Mouse (Mus musculus): Measurements from ENCODE around the gene Serpinb7. TPM values are rescaled to one million over a fixed set of nuclear protein-coding genes. Genes with fewer than 3 reads are reported as not detected.

Gene Serpinb7
- polyA plus RNA-seq, 1 experiment, result not detected

DNA sequence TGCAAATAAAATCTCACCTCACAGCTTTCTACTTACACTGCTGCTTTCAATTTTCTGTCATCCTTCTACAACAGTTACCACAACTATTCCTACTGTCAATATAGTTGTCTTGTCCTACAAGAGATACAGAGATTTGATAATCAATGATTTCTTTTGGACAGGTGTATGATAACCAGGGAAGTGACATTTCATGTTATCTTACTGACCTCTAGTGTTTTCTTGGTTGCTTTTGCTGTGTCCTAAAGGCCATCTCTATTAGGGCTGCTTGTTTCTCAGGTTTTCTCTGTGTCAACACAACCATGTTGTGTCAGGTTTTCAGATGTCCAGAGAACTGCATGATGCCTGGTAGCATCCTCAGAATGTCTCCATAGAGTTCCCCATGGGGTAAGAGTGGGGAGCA, 80.5 kb downstream of the Serpinb7 start:
- no peaks in the 10 kb centered on the region for H3K27me3 ChIP-seq (ENCODE audit: control insufficient read depth, insufficient read depth, low read length)
- no peak for TF ChIP-seq POLR2A (IDR thresholded peaks at IDR 0.05; ENCODE audit: low read depth, low read length)
- no peak for TF ChIP-seq CTCF (IDR thresholded peaks at IDR 0.05; ENCODE audit: extremely low read depth, insufficient read length, insufficient replicate concordance, low read depth, low read length)
- H3K4me1 ChIP-seq (ENCODE audit: control insufficient read depth, insufficient read depth, insufficient read length, low read length), result no peaks in the 10 kb centered on the region
- no peak overlapping the region for H3K4me3 ChIP-seq (ENCODE audit: low read depth, low read length)
- no peak overlapping the region for H3K27ac ChIP-seq (ENCODE audit: insufficient read depth, low read depth, low read length)
- no peaks in the 10 kb centered on the region for H3K36me3 ChIP-seq (ENCODE audit: control insufficient read depth, insufficient read depth, low read length)

DNA sequence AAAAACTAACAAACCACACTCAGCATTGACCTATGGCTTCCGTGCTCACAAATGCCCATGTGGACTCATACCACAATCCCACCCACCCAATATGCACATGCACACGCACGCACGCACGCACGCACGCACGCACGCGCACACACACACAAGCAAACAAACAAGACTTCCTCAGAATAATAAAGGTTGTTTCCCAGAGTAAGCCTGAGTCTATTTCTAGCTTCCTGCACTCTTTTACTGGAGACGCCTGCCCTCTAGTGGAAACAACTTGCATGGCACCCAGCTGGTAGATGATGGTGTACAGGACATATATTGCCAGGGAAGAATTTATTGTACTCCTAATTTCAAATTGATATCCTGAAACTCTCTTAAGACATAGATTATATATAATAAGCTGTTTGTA, 82.0 kb downstream of the Serpinb7 start:
- 15% methylated on average over 11 of the region's 11 CpGs for WGBS
- H3K36me3 ChIP-seq (ENCODE audit: control insufficient read depth, insufficient read depth, low read length), result no peaks in the 10 kb centered on the region
- H3K27me3 ChIP-seq (ENCODE audit: control insufficient read depth, insufficient read depth, low read length), result no peaks in the 10 kb centered on the region
- no peak overlapping the region for H3K4me3 ChIP-seq (ENCODE audit: low read depth, low read length)
- TF ChIP-seq POLR2A (IDR thresholded peaks at IDR 0.05; ENCODE audit: low read depth, low read length) (no peak), CTCF (IDR thresholded peaks at IDR 0.05; ENCODE audit: extremely low read depth, insufficient read length, insufficient replicate concordance, low read depth, low read length) (no peak)
- H3K27ac ChIP-seq (ENCODE audit: insufficient read depth, low read depth, low read length), result no peak overlapping the region
- H3K4me1 ChIP-seq (ENCODE audit: control insufficient read depth, insufficient read depth, insufficient read length, low read length), result no peaks in the 10 kb centered on the region

DNA sequence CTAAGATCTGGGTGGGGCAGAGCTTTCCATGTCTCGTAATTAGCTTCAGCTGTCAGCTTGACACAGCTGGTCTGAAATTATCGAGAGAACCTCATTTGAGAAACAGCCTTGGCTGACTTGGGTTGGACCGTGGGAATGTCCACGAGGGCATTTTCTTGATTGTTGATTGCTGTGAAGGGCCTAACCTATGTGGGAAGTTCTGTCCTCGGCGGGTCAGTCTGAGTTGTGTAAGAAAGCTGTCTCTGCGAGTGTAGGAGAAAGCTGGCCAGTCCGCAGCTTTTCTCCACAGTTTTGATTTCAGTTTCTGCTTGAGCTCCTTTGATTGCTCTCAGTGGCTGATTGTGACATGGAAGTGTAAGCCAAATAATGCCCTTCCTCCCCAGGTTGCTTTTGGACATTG, 90.1 kb downstream of the Serpinb7 start:
- Histone ChIP-seq H3K27ac (ENCODE audit: insufficient read depth, low read depth, low read length) (no peak overlapping the region), H3K36me3 (ENCODE audit: control insufficient read depth, insufficient read depth, low read length) (no peaks in the 10 kb centered on the region), H3K4me3 (ENCODE audit: low read depth, low read length) (no peak overlapping the region), H3K27me3 (ENCODE audit: control insufficient read depth, insufficient read depth, low read length) (no peaks in the 10 kb centered on the region), H3K4me1 (ENCODE audit: control insufficient read depth, insufficient read depth, insufficient read length, low read length) (no peaks in the 10 kb centered on the region)
- TF ChIP-seq POLR2A (IDR thresholded peaks at IDR 0.05; ENCODE audit: low read depth, low read length) (no peak), CTCF (IDR thresholded peaks at IDR 0.05; ENCODE audit: extremely low read depth, insufficient read length, insufficient replicate concordance, low read depth, low read length) (no peak)
- 63% methylated on average over 8 of the region's 8 CpGs for WGBS

DNA sequence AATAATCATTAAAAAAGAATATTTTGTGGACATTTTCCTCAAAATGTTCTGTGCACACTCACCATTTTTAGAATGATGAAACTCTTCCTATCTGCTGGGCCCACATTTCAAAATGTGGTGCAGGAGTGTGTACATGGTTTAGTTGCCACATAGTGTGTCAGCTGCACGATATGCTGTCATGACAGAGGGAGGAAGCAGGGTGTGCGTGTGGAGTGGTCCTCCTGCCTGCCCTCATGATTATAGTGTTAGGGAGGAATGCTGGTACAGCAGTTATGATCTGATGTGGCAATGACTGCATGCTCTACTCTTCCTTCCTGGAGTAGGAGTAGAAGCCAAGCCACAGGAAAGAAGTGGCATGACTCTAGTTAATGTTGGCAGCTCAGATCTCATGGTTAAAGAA, 97.3 kb downstream of the Serpinb7 start:
- no peak for TF ChIP-seq POLR2A (IDR thresholded peaks at IDR 0.05; ENCODE audit: low read depth, low read length)
- TF ChIP-seq CTCF (IDR thresholded peaks at IDR 0.05; ENCODE audit: extremely low read depth, insufficient read length, insufficient replicate concordance, low read depth, low read length), result no peak
- no peak overlapping the region for H3K4me3 ChIP-seq (ENCODE audit: low read depth, low read length)
- H3K4me1 ChIP-seq (ENCODE audit: control insufficient read depth, insufficient read depth, insufficient read length, low read length), result no peaks in the 10 kb centered on the region
- WGBS, result 62% methylated on average over 2 of the region's 2 CpGs
- H3K27me3 ChIP-seq (ENCODE audit: control insufficient read depth, insufficient read depth, low read length), result no peaks in the 10 kb centered on the region
- H3K36me3 ChIP-seq (ENCODE audit: control insufficient read depth, insufficient read depth, low read length), result no peaks in the 10 kb centered on the region
- no peak overlapping the region for H3K27ac ChIP-seq (ENCODE audit: insufficient read depth, low read depth, low read length)

DNA sequence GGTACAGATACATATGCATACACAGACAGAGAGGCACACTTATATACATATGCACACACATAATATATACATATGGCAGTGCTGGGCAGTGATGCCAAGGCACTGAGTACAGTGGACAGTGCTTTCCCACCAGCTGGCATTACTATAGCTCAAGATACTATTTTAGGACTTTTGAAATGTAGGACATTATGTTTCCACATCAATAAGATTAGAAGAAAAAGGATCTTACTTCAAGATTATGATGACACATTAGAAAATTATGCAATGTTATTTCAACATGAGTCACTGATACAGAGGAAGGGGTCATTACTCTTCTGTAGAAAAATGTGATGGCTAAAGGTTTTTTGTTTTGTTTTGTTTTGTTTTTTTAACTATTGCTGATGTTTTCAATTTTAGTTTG, 102.6 kb downstream of the Serpinb7 start:
- no peaks in the 10 kb centered on the region for H3K27me3 ChIP-seq (ENCODE audit: control insufficient read depth, insufficient read depth, low read length)
- H3K36me3 ChIP-seq (ENCODE audit: control insufficient read depth, insufficient read depth, low read length), result no peaks in the 10 kb centered on the region
- no peaks in the 10 kb centered on the region for H3K4me1 ChIP-seq (ENCODE audit: control insufficient read depth, insufficient read depth, insufficient read length, low read length)
- TF ChIP-seq POLR2A (IDR thresholded peaks at IDR 0.05; ENCODE audit: low read depth, low read length) (no peak), CTCF (IDR thresholded peaks at IDR 0.05; ENCODE audit: extremely low read depth, insufficient read length, insufficient replicate concordance, low read depth, low read length) (no peak)
- H3K27ac ChIP-seq (ENCODE audit: insufficient read depth, low read depth, low read length), result no peak overlapping the region
- H3K4me3 ChIP-seq (ENCODE audit: low read depth, low read length), result no peak overlapping the region

Other genes with a start within 250 kb of the Serpinb7 start
- gene Serpinb3b, start 121.3 kb upstream of the Serpinb7 start, polyA plus RNA-seq (2012; rRNA removed), result not detected in 2 replicates
- not detected in 2 replicates for gene Serpinb3c, start 121.3 kb upstream of the Serpinb7 start, polyA plus RNA-seq (2012; rRNA removed)
- gene Serpinb11, start 38.5 kb upstream of the Serpinb7 start, polyA plus RNA-seq (2012; rRNA removed), result not detected in 2 replicates
- gene Serpinb2, start 111.8 kb downstream of the Serpinb7 start, polyA plus RNA-seq (2012; rRNA removed), result 0.05 TPM in 2 replicates
- gene Serpinb8, start 190.4 kb downstream of the Serpinb7 start, polyA plus RNA-seq (2012; rRNA removed), result 0.53 and 0.62 TPM in 2 replicates

Measured in small intestine, adult 2 months (tissue).